Mouse (Mus musculus) v-Abl transformed pro-B cells (cell line): ENCODE data around the gene Ceacam13.
"Not testable (repeated sequence)": the region's sequence is repeated elsewhere in the genome, so short reads cannot be mapped to it uniquely, and the experiment has no call there.

Source experiments
- in situ Hi-C, 2 experiments: fragments of 400-800 bp; cut with MboI; formaldehyde crosslinking; loops; one replicate each; pipeline ENCODE4 v1.15.1; 2025; ENCODE audit not compliant: unreplicated experiment in 2 of 2

Ceacam13 gene

DNA sequence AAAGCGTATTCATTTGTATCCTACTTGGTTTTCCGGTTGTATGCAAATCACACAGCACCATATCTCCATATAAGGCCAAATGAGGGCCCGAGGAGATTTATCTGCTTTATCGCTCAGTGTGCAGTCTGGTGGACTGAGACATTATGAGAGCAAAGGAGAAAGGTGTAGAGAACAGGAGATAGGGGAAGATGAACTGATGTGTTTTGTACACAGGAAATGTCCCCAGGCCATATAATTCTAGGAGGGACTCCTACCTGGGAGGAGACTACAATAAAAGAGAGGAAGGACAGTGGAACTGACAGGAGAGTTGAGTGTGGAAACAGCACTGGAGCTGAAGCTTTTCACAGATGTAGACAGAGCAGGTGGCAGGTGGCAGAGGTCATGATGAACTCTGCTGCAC is at the start of gene Ceacam13:
Ceacam13 (plus strand) TSS at position 301 of the 400 bp plus-strand sequence.
- in situ Hi-C loops = no loop called here

DNA sequence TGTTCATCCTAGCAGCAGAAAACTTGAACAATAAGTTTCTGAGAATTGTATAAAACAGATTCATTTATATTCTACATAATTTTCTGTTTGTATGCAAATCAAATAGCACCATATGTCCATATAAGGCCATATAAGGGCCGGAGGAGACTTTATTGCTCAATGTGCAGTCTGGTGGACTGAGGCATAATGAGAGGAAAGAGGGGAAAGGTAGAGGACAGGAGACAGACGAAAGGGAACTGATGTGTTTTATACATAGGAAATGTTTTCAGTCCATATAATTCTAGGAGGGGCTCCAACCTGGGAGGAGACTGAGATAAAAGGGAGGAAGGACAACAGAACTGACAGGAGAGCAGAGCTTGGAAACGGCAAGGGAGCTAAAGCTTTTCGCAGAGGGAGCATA is 37.9 kb upstream of the Ceacam13 start, which contains the start of gene Ceacam11:
Ceacam11 (plus strand) TSS at position 301 of the 400 bp plus-strand sequence.
- in situ Hi-C loops = no loop called here

- in situ Hi-C loops = not testable (repeated sequence)
Observed at GRCm38 (mm10) chr7:18001131-18001530, 8.6 kb upstream of the Ceacam13 start.

GRCm38 (mm10) chr7:18065629-18066028 is 55.9 kb downstream of the Ceacam13 start, which contains the start of gene Ceacam12:
Gene Ceacam12 (plus strand): TSS chr7:18065929.
- in situ Hi-C loops = no loop called here
